Mouse (Mus musculus) erythroid progenitor cell, adult 5-6 weeks (primary cell): Measurements from ENCODE around the gene Gstm7. TPM values are rescaled to one million over a fixed set of nuclear protein-coding genes. Genes with fewer than 3 reads are reported as not detected.
A peak's percentile ranks its signal among the peaks of the same experiment; 100 is the strongest.
"Not testable (repeated sequence)": the region's sequence is repeated elsewhere in the genome, so short reads cannot be mapped to it uniquely, and the experiment has no call there.

Experiments
- ATAC-seq: replicated peaks from 2 replicates; pipeline ENCODE4 v1.8.0; 2016; ENCODE audit warnings: moderate number of reproducible peaks, mild to moderate bottlenecking, moderate TSS enrichment, inconsistent platforms; ENCODE audit not compliant: poor library complexity, low FRiP score, severe bottlenecking
- total RNA-seq, 2 experiments: library from RNA; stranded (forward) in 1 of 2; stranded (reverse) in 1 of 2; fragments of 150-400 nt in 1 of 2; fragments of 186-747, 209-891 nt in 1 of 2; gene quantifications; 2 replicates each; pipeline versions ENCODE4 v1.2.3 to v1.2.4; 2015 to 2017; ENCODE audit warnings: low replicate concordance in 2 of 2

Gstm7 gene
- not detected in 2 replicates for total RNA-seq (2015; ENCODE audit: low replicate concordance)
- total RNA-seq (2017; ENCODE audit: low replicate concordance) = not detected in 2 replicates

DNA sequence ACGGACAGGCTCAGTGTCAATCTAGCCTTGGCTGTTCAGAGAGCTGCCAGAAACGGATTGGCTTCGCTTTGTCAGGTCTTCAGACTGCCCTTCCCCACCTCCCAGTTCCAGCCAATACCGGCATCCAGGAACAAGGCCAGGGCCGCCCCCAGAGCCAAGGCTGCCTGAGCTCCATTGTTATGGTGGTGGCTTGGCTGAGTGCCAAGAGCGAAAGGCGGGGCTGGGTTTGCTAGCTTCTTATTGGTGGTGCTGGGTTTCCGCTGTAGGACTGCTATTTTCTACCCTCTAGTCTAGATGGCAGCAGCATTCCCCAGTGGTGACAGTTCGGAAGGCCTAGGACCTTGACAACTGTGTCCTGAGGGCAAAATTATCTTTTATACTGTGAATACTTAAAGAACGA is at the start of gene Gstm7:
Gene Gstm7 (minus strand): TSS at position 148 of the 400 bp plus-strand sequence.
- ATAC-seq = peak; percentile 62

DNA sequence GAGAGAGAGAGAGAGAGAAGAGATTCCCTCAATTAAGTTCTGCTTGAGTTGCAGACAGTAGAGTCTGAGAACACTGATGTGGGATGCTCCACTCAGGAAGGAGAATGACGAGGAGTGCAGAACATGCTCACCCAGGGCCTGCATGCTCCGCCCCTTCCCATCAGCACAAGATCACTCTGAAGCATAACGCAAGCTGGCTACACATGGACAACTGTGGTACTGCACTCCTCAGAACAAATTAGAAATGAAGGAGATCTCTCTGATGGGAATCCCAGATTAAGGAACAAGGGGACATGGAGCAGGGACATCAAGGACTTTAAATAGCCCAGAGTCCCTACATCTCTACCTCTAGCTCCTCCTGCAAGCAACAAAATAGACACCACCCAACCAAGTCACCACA is 49.6 kb upstream of the Gstm7 start:
- ATAC-seq = no peak

- ATAC-seq = no peak
Measured at GRCm38 (mm10) chr3:107977691-107978090, 46.1 kb upstream of the Gstm7 start.

- no peak for ATAC-seq
Measured at GRCm38 (mm10) chr3:107974237-107974636, 42.6 kb upstream of the Gstm7 start.

GRCm38 (mm10) chr3:107972070-107972469 is 40.5 kb upstream of the Gstm7 start:
- no peak for ATAC-seq

DNA sequence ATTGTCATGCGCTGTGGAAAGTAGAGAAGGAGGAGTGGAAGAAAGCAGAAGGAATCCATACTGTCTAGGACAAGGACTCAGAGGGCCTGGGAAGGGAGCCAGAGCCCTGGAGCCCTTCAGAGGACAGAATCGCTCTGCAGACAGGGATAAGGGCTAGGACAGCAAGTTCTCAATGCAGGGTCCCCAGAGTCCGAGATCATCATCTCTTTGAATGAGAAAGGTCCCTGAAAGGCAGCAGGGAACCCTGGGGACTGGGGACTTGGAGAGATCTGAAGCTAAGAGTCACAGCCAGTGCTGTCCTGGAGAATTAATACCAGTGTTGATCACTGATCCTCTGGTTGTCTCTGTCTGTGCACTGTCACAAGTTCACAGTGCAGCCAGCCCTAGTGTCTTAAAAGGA is 39.5 kb upstream of the Gstm7 start:
- not testable (repeated sequence) for ATAC-seq

DNA sequence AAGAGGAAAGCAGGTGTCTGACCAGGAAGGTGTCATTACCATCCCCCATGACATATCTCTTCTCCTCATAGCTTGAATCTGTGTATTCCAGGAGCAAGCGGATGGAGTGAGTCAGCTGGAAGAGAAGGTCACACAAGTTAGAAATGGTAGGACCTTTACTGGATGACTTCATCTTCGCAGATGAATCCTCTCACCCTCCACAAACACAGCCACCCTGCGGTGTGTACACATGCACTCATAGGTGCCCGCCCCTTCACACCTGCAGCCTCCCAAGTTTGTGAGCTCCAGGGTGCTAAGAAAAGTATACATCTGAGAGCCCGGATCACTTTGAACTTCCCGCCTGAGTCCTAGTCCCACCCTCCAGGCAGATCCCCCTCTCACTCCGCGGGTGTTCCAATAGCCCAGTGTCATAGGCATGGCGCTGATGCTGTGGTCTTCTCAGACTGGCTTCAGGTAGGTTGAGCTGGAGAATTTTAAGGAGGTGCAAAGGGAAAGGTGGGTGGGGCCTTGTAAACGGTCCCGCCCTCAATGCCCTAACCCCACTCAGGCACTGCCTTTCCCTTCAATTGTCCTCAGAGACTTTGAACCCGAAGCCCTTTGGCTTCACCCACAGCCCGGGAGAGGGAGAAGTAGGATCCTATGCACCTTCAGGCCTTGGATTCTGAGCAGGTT is 37.2 kb upstream of the Gstm7 start, which contains the start of gene Gstm3:
Gene Gstm3 (minus strand): TSS at position 560 of the 672 bp plus-strand sequence.
- no peak for ATAC-seq

DNA sequence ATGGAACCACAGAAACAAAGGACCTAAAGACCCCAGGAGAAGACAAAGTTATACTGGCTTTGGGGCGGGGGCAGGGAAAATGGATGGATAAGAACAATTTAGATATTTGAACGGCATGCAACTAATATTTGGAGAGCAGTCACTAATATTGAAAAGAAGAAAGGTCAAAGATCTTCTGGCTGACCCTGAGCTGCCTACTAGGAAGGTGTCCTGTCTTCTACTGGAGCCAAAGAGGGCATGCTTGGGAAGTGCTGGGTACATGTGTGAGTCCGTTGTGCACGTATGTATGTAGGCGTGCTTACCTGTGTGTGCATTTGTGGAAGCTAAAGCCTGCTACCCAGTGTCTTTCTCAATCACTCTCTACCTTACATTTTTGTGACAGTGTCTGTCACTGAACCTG is 35.0 kb upstream of the Gstm7 start:
- no peak for ATAC-seq

DNA sequence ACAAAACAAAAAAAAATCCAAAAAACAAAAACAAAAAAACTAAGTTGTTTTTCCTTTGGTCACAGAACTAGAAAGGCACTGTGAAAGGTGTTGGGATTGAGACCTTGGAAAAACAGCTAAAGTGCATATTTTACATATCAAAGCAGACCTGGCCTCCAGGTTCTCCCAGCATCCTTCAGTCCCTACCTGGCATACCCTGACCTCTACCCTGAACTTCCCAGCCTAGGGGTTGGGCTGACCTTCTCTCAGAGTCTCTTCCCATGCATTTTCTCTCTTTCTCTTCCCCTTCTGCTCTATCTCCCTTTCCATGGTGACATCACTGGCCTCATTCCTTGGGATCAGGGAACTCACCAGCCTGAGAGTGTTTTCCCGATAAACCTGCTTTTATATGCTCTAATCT is 34.0 kb upstream of the Gstm7 start:
- ATAC-seq = no peak

GRCm38 (mm10) chr3:107964656-107965308 is 33.2 kb upstream of the Gstm7 start:
- ATAC-seq = no peak

GRCm38 (mm10) chr3:107964026-107964425 is 32.4 kb upstream of the Gstm7 start:
- ATAC-seq = no peak

- not testable (repeated sequence) for ATAC-seq
Measured at GRCm38 (mm10) chr3:107955260-107955659, 23.6 kb upstream of the Gstm7 start.

- ATAC-seq = no peak
Measured at GRCm38 (mm10) chr3:107953906-107954305, 22.3 kb upstream of the Gstm7 start.

DNA sequence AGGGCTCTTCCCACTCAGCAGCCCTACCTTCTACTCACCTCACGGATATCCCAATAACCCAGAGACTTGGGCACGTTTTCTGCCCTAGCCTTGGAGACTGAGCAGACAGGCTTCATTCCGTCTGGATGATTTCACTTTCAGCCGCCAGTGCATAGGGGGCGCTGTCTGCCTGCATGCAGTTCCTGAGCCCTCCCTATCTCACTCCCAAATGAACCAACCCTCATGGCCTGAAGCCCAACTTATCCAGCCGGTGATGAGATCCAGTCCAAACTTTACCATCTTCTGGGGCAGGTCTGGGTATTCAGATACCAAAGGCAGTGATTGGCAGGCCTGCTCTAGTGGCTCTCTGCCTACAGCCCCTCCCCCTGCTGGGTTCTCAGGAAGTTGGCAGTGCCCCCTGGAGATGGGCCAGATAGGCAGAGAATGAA is 21.7 kb upstream of the Gstm7 start:
- no peak for ATAC-seq

DNA sequence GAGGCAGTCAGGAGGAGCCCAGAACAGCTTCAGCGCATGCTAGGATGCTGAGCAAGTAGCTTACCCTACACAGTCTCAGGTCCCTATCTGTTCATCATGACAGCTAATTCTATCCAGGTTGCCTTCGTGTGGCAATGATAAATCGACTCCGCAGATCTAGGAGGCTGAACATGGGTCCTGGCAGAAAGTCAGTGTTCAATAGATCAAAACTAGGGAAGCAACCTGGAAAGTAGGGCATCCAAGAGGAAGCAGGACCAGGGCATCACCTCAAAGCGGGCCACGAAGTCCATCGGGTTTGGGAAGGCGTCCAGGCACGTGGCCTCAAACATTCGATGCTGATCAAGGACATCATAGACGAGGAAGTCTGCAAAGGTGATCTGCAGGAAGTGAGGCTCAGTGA is 18.9 kb upstream of the Gstm7 start:
- ATAC-seq = 0 out of 2 replicates have a peak, but pooled peaks have one; percentile 10

DNA sequence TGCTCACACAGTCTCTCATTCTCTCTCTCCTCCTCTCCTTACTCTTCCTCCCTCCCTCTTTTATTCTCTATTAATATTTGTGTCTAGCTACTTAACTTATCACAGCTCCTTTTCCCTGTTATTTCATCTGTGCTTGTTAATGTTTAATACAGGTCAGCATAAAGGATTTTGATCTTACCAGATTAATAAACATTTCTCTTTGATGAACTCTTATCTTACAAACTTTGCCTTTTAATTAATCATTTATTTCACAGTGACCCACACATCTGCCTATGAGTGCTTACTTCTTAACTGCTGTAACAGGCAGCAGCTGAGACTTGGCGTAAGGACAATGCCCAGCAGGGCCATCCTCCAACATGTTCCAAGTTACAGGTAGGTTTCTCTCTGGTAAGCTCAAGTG is 17.8 kb upstream of the Gstm7 start:
- not testable (repeated sequence) for ATAC-seq

DNA sequence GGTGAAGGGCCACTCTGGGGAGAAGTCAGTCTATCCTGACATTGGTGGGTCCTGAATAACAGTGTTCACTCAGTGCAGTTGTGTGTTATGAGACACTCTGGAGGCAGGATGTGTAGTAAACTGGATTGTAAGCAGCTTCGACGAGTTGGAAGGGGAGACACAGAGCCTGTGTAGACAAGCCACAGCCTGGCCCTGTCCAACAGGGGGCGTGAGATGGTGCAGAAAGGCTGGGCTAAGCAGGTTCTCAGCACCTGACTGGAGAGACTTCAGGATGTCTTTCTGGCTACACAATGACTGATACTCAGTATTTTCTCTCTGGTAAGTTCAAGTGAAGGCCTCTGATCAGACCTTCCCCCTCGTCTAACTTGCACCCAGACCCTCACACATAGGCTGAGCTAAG is 14.1 kb upstream of the Gstm7 start:
- no peak for ATAC-seq

DNA sequence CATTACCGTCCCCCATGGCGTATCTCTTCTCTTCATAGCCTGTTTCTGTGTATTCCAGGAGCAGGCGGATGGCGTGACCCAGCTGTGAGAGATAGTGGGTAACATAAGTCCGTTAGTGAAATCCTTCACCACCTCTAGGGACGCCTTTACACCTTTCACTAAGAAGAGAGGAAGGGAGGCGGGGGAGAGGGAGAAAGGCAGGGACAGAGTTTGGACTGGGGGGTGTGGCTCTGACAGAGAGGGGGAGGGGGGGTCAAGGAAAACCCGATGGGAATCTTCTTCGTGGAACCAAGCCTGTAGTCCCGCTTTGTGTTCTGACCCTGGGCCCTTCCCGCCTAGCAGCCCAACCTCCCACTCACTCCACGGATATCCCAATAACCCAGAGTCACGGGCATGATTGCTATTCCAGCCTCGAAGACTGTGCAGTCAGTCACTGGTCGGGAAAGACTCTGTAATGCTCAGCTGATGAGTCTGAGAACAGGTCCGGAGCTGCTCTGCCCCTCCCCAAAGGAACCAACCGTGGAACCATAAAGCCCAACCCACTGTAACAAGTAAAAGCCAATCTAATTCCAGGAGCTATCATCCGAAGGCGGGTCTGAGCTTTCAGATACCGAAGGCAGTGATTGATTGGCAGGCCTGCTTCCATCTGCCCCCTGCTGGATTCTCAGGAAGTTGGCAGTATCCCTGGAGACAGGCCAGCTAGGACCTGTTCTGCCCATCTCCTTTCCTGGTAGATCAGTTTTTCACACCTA is 11.8 kb upstream of the Gstm7 start, which contains the start of gene Gstm6:
Gene Gstm6 (minus strand): TSS at position 511 of the 752 bp plus-strand sequence.
- no peak for ATAC-seq

DNA sequence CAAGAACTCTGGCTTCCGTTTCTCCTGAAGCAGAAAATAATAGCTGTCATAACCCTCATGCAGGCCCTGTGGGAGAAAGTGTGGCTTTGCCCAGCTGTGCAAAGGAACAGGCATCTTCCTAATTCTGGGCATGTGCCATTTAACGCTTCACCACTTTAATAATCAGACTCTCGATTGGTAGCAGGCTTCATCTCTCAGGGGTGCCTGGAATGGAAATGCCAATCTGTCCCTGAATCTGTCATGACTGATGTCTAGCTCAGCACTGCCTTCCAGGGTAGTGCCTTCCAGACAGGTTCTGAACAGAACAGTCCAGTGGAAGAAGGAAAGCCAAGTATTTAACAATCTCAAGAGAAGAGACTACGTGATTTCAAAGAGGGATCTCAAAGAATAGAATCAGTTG is 9.6 kb upstream of the Gstm7 start:
- ATAC-seq = no peak

DNA sequence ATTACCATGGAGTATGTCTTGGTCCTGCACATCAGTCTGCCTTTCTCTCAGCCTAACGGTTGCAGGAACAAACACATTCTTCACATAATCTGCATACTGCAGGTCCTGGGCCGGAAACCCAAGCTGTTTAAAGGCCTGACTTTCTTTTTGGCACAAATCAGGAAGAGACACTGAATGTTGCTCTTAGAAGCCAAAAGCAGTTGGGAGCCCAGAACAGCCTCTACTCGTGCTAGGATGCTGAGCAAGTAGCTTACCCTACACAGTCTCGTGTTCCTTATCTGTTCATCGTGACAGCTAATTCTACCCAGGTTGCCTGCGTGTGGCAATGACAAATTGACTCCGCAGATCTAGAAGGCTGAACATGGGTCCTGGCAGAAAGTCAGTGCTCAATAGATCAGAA is 8.9 kb upstream of the Gstm7 start:
- no peak for ATAC-seq

- no peak for ATAC-seq
Measured at GRCm38 (mm10) chr3:107939830-107940229, 8.2 kb upstream of the Gstm7 start.
